Mouse (Mus musculus) liver, embryonic 12.5 days (tissue): ENCODE results near the gene Tatdn2. TPM values are rescaled to one million over a fixed set of nuclear protein-coding genes. Genes with fewer than 3 reads are reported as not detected.

Source experiments
- microRNA-seq: library from miRNA; unstranded; fragments of <30 nt; microRNA quantifications from one replicate; pipeline ENCODE4, GENCODE M21; 2017
- polyA plus RNA-seq: library from polyadenylated mRNA; unstranded; fragments of >200 nt; fragmentation: Nextera tagmentation; extraction: Ambion mirVana; gene quantifications from 2 replicates; pipeline ENCODE4 v1.2.1, GENCODE M21; 2016

Tatdn2 gene
- polyA plus RNA-seq, 1 experiment from 2014 or later: 1.3 TPM

Small RNA genes lying within 50 kb of the gene (microRNA-seq; reads per million reads assigned to microRNA genes)
- gene Mir7042: 1.8 reads per million

Other genes starting within 250 kb of the Tatdn2 start
- 0.36 and 0.41 TPM in 2 replicates for gene Il17re, start 238.6 kb upstream of the Tatdn2 start, polyA plus RNA-seq
- 4.7 and 5.1 TPM in 2 replicates for gene Il17rc, start 225.6 kb upstream of the Tatdn2 start, polyA plus RNA-seq
- 9.6 and 10.9 TPM in 2 replicates for gene Creld1, start 213.8 kb upstream of the Tatdn2 start, polyA plus RNA-seq
- gene Prrt3, start 195.1 kb upstream of the Tatdn2 start, polyA plus RNA-seq: 0.08 and 0.11 TPM in 2 replicates
- 55.8 and 56.5 TPM in 2 replicates for gene Emc3, start 165.4 kb upstream of the Tatdn2 start, polyA plus RNA-seq
- gene Fancd2, start 165.4 kb upstream of the Tatdn2 start, polyA plus RNA-seq: 13.8 and 16.4 TPM in 2 replicates
- 0.10 and 0.11 TPM in 2 replicates for gene Fancd2os, start 96.3 kb upstream of the Tatdn2 start, polyA plus RNA-seq
- gene Brk1, start 92.3 kb upstream of the Tatdn2 start, polyA plus RNA-seq: 106 and 109 TPM in 2 replicates
- 13.9 and 14.8 TPM in 2 replicates for gene Vhl, start 73.1 kb upstream of the Tatdn2 start, polyA plus RNA-seq
- 17.2 and 17.9 TPM in 2 replicates for gene Irak2, start 58.6 kb upstream of the Tatdn2 start, polyA plus RNA-seq
- not detected in 2 replicates for gene Ghrl, start 22.8 kb downstream of the Tatdn2 start, polyA plus RNA-seq
- gene Sec13, start 43.7 kb downstream of the Tatdn2 start, polyA plus RNA-seq: 155 and 159 TPM in 2 replicates